Comparison of ENCODE assay signal across 8 mouse cellular contexts in the genomic region with DNA sequence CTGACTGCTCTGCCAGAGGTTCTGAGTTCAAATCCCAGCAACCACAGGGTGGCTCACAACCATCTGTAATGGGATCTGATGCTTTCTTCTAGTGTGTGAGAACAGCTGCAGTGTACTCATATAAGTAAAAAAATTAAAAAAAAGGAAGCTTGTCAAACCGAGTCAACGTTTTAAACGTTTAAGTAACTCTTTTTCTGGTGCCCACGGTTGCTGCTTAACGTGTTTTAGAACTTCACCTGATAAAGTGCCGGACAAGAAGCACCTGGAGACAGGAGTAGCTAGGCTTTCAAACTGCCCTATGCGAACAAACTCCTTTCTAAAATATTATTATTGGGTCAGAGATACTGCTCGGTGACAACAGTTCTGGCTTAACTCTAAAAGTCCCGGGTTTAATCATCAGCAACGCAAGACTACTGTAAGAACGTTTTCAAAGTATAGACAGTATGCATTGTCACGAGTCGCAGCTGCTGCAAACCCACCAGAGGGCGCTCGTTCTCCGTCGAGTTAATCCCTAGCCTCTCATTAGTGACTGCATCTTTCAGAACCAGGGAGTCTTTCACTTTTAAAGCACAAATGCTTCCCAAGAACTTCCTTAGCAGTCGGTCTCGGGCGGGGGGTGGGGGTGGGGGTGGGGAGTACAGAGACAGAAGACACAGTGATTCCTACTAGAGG. TPM values are rescaled to one million over a fixed set of nuclear protein-coding genes. Genes with fewer than 3 reads are reported as not detected.
DNase-seq lines count a peak whose midpoint lies in the region; ATAC-seq lines count a peak whose summit lies in the region.

No protein-coding gene starts in this region.

- 9% methylated on average over 20 of the region's 20 CpGs for WGBS in forebrain, embryonic 11.5 days
- WGBS in hindbrain, embryonic 12.5 days: 10% methylated on average over 20 of the region's 20 CpGs

- peak; percentile 36; the same call in 1 of the 2 replicates for ATAC-seq in forebrain, embryonic 11.5 days (replicated peaks; ENCODE audit: low FRiP score)
- ATAC-seq in hindbrain, embryonic 12.5 days (ENCODE audit: low FRiP score): peak; percentile 26; the same call in 1 of the 2 replicates
- ATAC-seq in megakaryocyte-erythroid progenitor cell, adult 5-6 weeks (replicated peaks; ENCODE audit: low FRiP score, low TSS enrichment, poor library complexity, severe bottlenecking): 0 out of 2 replicates have a peak, but pooled peaks have one; percentile 30

- peak overlapping the region; percentile 78 for H3K9ac ChIP-seq in forebrain, embryonic 11.5 days (ENCODE audit: low read length)
- H3K9ac ChIP-seq in hindbrain, embryonic 12.5 days: peak overlapping the region; percentile 75

- DNase-seq in MEL-GATA-1-ER (ENCODE audit: extremely low read depth, low read depth): peak; percentile 91
- peak; percentile 85 for DNase-seq in c-Kit-positive CD71-negative TER-119-negative erythroid progenitor cells, embryonic 14.5 days (ENCODE audit: low read depth)
- peak; percentile 94 for DNase-seq in forebrain, embryonic 11.5 days (ENCODE audit: low spot score)
- peak; percentile 59 to 69 for DNase-seq in left cerebral cortex, postnatal 36 days (ENCODE audit: low spot score in 2 of 2)
- DNase-seq in right cerebral cortex, postnatal 14 days: peak; percentile 87
- DNase-seq in urinary bladder, postnatal 25 days (ENCODE audit: low spot score): peak; percentile 91

- peak overlapping the region; percentile 60 for H3K4me3 ChIP-seq in forebrain, embryonic 11.5 days (ENCODE audit: low read depth, low read length)
- H3K4me3 ChIP-seq in hindbrain, embryonic 12.5 days: peak overlapping the region; percentile 56

- peaks cover 18% of the 10 kb centered on the region for H3K4me1 ChIP-seq in forebrain, embryonic 11.5 days (replicated peaks; ENCODE audit: control insufficient read depth, insufficient read depth, low read length)
- H3K4me1 ChIP-seq in hindbrain, embryonic 12.5 days: peaks cover 17% of the 10 kb centered on the region

- H3K27ac ChIP-seq in forebrain, embryonic 11.5 days (ENCODE audit: low read depth, low read length): peak overlapping the region; percentile 80
- H3K27ac ChIP-seq in hindbrain, embryonic 12.5 days: peak overlapping the region; percentile 84

- peak overlapping the region; percentile 95 for H3K4me2 ChIP-seq in forebrain, embryonic 11.5 days (ENCODE audit: low read depth, low read length, severe bottlenecking)
- H3K4me2 ChIP-seq in hindbrain, embryonic 12.5 days (replicated peaks): peak overlapping the region; percentile 90

- intact Hi-C loops in left cerebral cortex, postnatal 36 days (cut with DNase I): loop anchor here (10.0 kb wide), 1 partner anchor 471 kb away; no protein-coding TSS in a partner anchor

- H3K9me3 ChIP-seq in forebrain, embryonic 11.5 days (ENCODE audit: control insufficient read depth, low read length): no peaks in the 10 kb centered on the region
- no peaks in the 10 kb centered on the region for H3K9me3 ChIP-seq in hindbrain, embryonic 12.5 days (replicated peaks)

- H3K36me3 ChIP-seq in forebrain, embryonic 11.5 days (ENCODE audit: control insufficient read depth, insufficient read depth, low read length): no peaks in the 10 kb centered on the region
- no peaks in the 10 kb centered on the region for H3K36me3 ChIP-seq in hindbrain, embryonic 12.5 days

- H3K27me3 ChIP-seq in forebrain, embryonic 11.5 days (ENCODE audit: control insufficient read depth, insufficient read depth, low read length): peaks cover 39% of the 10 kb centered on the region
- peaks cover 74% of the 10 kb centered on the region for H3K27me3 ChIP-seq in hindbrain, embryonic 12.5 days

RNA-seq across cellular contexts. Expression of a gene that starts 1.0 kb away (rescaled TPM):
- 0.20 and 0.31 TPM in 2 replicates for polyA plus RNA-seq in forebrain, embryonic 11.5 days (2014; fragmentation: Nextera tagmentation; extraction: Ambion mirVana)
- polyA plus RNA-seq in hindbrain, embryonic 12.5 days (2016; fragmentation: Nextera tagmentation; extraction: Ambion mirVana): 9.4 and 14.1 TPM in 2 replicates
- 1 to 10 TPM; 3.4 to 4.1 TPM for total RNA-seq in left cerebral cortex, postnatal 36 days (2021)
- total RNA-seq in megakaryocyte-erythroid progenitor cell, adult 5-6 weeks (2014; fragmentation: Nextera tagmentation): 1.2 TPM in 1 of 2 replicates, not detected in the other
- total RNA-seq in megakaryocyte-erythroid progenitor cell, adult 5-6 weeks (2017): 0.80 and 1.7 TPM in 2 replicates

RNA-seq across cellular contexts. Expression of a gene that starts 26.7 kb away (rescaled TPM):
- 15.4 and 18.7 TPM in 2 replicates for polyA plus RNA-seq in forebrain, embryonic 11.5 days (2014; fragmentation: Nextera tagmentation; extraction: Ambion mirVana)
- 38.2 and 41.6 TPM in 2 replicates for polyA plus RNA-seq in hindbrain, embryonic 12.5 days (2016; fragmentation: Nextera tagmentation; extraction: Ambion mirVana)
- total RNA-seq in left cerebral cortex, postnatal 36 days (2021): 100 to 1,000 TPM; 118 to 119 TPM
- 10.6 and 23.4 TPM in 2 replicates for total RNA-seq in megakaryocyte-erythroid progenitor cell, adult 5-6 weeks (2014; fragmentation: Nextera tagmentation)
- 5.8 and 6.4 TPM in 2 replicates for total RNA-seq in megakaryocyte-erythroid progenitor cell, adult 5-6 weeks (2017)

RNA-seq across cellular contexts. Expression of a gene that starts 28.5 kb away (rescaled TPM):
- 0.61 and 0.63 TPM in 2 replicates for polyA plus RNA-seq in forebrain, embryonic 11.5 days (2014; fragmentation: Nextera tagmentation; extraction: Ambion mirVana)
- 0.72 and 0.81 TPM in 2 replicates for polyA plus RNA-seq in hindbrain, embryonic 12.5 days (2016; fragmentation: Nextera tagmentation; extraction: Ambion mirVana)
- 1 to 10 TPM; 3.3 to 5.8 TPM for total RNA-seq in left cerebral cortex, postnatal 36 days (2021)
- not detected in 2 replicates for total RNA-seq in megakaryocyte-erythroid progenitor cell, adult 5-6 weeks (2014; fragmentation: Nextera tagmentation)
- not detected in 2 replicates for total RNA-seq in megakaryocyte-erythroid progenitor cell, adult 5-6 weeks (2017)

RNA-seq across cellular contexts. Expression of a gene that starts 59.8 kb away (rescaled TPM):
- polyA plus RNA-seq in forebrain, embryonic 11.5 days (2014; fragmentation: Nextera tagmentation; extraction: Ambion mirVana): 52.7 and 56.9 TPM in 2 replicates
- polyA plus RNA-seq in hindbrain, embryonic 12.5 days (2016; fragmentation: Nextera tagmentation; extraction: Ambion mirVana): 71.0 and 72.1 TPM in 2 replicates
- 10 to 100 TPM; 36.2 to 36.3 TPM for total RNA-seq in left cerebral cortex, postnatal 36 days (2021)
- 9.0 and 10.2 TPM in 2 replicates for total RNA-seq in megakaryocyte-erythroid progenitor cell, adult 5-6 weeks (2014; fragmentation: Nextera tagmentation)
- 7.8 and 7.9 TPM in 2 replicates for total RNA-seq in megakaryocyte-erythroid progenitor cell, adult 5-6 weeks (2017)

Comparison
In these comparisons a context has a peak if more than half of its experiments do, and no peak if none do; other contexts are left out.
1. Peak in every context shown above with its lines: DNase-seq, ATAC-seq, H3K4me3 ChIP-seq and H3K27ac ChIP-seq.
2. RNA of a gene that starts 26.7 kb away (total RNA-seq): 118 to 119 TPM in left cerebral cortex, postnatal 36 days; 5.8 to 23.4 TPM in megakaryocyte-erythroid progenitor cell, adult 5-6 weeks; every median in the first group is over 4 times any median in the second.
3. RNA of a gene that starts 28.5 kb away (total RNA-seq): 3.3 to 5.8 TPM in left cerebral cortex, postnatal 36 days; not detected in megakaryocyte-erythroid progenitor cell, adult 5-6 weeks; every median in the first group is over 4 times any median in the second.